Mouse (Mus musculus): ENCODE measurements at regions not wholly inside any gene's neighbourhood (a gene's known extent, or its start where the extent isn't known, plus 50 kb on each side); places are given as distances from the start of the nearest gene placed in this dataset.

DNA sequence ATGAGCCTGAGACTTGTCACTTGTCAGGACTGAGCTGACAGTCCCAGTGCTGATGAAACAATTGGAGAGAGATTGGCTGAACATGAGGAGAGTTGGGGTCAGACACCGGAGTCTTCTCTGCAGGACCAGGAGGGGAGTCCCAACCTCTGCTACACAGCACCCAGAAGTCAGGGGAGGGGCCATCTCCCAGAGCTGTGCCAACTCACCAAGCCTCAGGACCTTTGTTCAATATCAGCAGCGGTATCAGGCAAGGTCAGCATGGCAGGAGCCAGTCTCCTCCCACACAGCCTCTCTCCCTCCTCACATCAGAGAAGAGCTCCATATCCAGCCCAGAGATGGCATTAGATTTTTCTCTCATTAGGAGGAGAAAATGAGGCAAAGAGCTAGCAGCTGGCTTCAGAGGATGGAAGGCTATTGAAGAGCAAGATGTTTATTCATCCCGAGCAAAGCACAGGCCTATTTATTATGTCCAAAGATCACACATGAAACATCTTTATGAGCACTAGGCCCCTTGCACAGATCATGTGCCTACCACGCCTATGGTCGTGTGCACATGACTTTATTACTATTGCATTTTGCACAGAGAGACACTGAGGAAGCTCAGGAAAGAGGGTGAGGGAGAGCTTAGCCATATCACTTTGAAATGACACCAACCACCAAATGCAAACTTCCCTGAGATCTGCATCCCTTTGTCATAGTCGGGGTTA lies 532.9 kb downstream of the Tshz3 start:
- Histone ChIP-seq H3K4me1 (ENCODE audit: control insufficient read depth, insufficient read depth, low read length) (no peaks in the 10 kb centered on the region), H3K4me3 (ENCODE audit: low read depth, low read length) (no peak overlapping the region), H3K4me2 (replicated peaks; ENCODE audit: low read depth, low read length) (no peak overlapping the region), H3K9ac (replicated peaks; ENCODE audit: low read depth, low read length) (no peak overlapping the region), H3K9me3 (ENCODE audit: control insufficient read depth, low read depth, low read length) (no peaks in the 10 kb centered on the region), H3K27ac (ENCODE audit: low read length) (no peak overlapping the region), H3K27me3 (ENCODE audit: control insufficient read depth, insufficient read depth, low read length) (no peaks in the 10 kb centered on the region), H3K36me3 (ENCODE audit: control insufficient read depth, insufficient read depth, low read length) (no peaks in the 10 kb centered on the region)
- 81% methylated on average over 6 of the region's 6 CpGs for WGBS
- no peak for ATAC-seq (ENCODE audit: insufficient number of reproducible peaks, insufficient read depth, low FRiP score, low read depth)

GRCm38 (mm10) chr7:37240832-37241231 lies 532.6 kb downstream of the Zfp536 start:
- Histone ChIP-seq H3K27ac (ENCODE audit: low read length) (no peak overlapping the region), H3K36me3 (ENCODE audit: control insufficient read depth, insufficient read depth, low read length) (no peaks in the 10 kb centered on the region), H3K4me3 (ENCODE audit: low read depth, low read length) (no peak overlapping the region), H3K9ac (replicated peaks; ENCODE audit: low read depth, low read length) (no peak overlapping the region), H3K9me3 (ENCODE audit: control insufficient read depth, low read depth, low read length) (no peaks in the 10 kb centered on the region), H3K4me1 (ENCODE audit: control insufficient read depth, insufficient read depth, low read length) (no peaks in the 10 kb centered on the region), H3K27me3 (ENCODE audit: control insufficient read depth, insufficient read depth, low read length) (no peaks in the 10 kb centered on the region), H3K4me2 (replicated peaks; ENCODE audit: low read depth, low read length) (no peak overlapping the region)
- 73% methylated on average over 6 of the region's 6 CpGs for WGBS
- no peak for ATAC-seq (ENCODE audit: insufficient number of reproducible peaks, insufficient read depth, low FRiP score, low read depth)

- Histone ChIP-seq H3K9me3 (ENCODE audit: control insufficient read depth, low read depth, low read length) (no peaks in the 10 kb centered on the region), H3K27ac (ENCODE audit: low read length) (no peak overlapping the region), H3K36me3 (ENCODE audit: control insufficient read depth, insufficient read depth, low read length) (no peaks in the 10 kb centered on the region), H3K4me2 (replicated peaks; ENCODE audit: low read depth, low read length) (no peak overlapping the region), H3K4me1 (ENCODE audit: control insufficient read depth, insufficient read depth, low read length) (no peaks in the 10 kb centered on the region), H3K9ac (replicated peaks; ENCODE audit: low read depth, low read length) (no peak overlapping the region), H3K27me3 (ENCODE audit: control insufficient read depth, insufficient read depth, low read length) (no peaks in the 10 kb centered on the region), H3K4me3 (ENCODE audit: low read depth, low read length) (no peak overlapping the region)
- 61% methylated on average over 7 of the region's 7 CpGs for WGBS
- no peak for ATAC-seq (ENCODE audit: insufficient number of reproducible peaks, insufficient read depth, low FRiP score, low read depth)
Observed at GRCm38 (mm10) chr7:37241781-37242180, 531.7 kb downstream of the Zfp536 start.

DNA sequence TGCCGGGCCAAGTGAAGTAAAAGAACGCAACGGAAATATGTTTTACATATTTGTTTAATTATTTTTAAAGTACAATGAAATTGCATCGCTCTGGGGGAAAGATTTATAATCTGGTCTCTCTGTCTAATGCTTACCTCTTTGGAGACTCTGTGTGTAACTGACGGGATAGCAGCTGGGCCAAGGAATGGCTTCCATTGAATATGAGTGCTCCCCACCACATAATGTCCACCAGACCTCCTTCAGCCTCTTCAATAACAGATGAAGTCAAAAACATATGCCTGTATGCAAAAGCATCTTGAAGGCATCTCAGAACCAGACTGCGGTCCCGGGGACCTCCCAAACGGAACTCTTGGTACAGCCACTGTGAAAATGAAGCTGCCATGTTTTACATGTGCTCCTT lies 531.0 kb downstream of the Zfp536 start:
- Histone ChIP-seq H3K36me3 (ENCODE audit: control insufficient read depth, insufficient read depth, low read length) (no peaks in the 10 kb centered on the region), H3K27ac (ENCODE audit: low read length) (no peak overlapping the region), H3K9ac (replicated peaks; ENCODE audit: low read depth, low read length) (no peak overlapping the region), H3K4me3 (ENCODE audit: low read depth, low read length) (no peak overlapping the region), H3K27me3 (ENCODE audit: control insufficient read depth, insufficient read depth, low read length) (no peaks in the 10 kb centered on the region), H3K9me3 (ENCODE audit: control insufficient read depth, low read depth, low read length) (no peaks in the 10 kb centered on the region), H3K4me2 (replicated peaks; ENCODE audit: low read depth, low read length) (no peak overlapping the region), H3K4me1 (ENCODE audit: control insufficient read depth, insufficient read depth, low read length) (no peaks in the 10 kb centered on the region)
- no peak for ATAC-seq (ENCODE audit: insufficient number of reproducible peaks, insufficient read depth, low FRiP score, low read depth)
- 89% methylated on average over 8 of the region's 8 CpGs for WGBS

GRCm38 (mm10) chr7:37246156-37246555 lies 527.3 kb downstream of the Zfp536 start:
- no peak overlapping the region for H3K4me3 ChIP-seq (ENCODE audit: low read depth, low read length)
- H3K4me2 ChIP-seq (replicated peaks; ENCODE audit: low read depth, low read length): no peak overlapping the region
- no peak for ATAC-seq (ENCODE audit: insufficient number of reproducible peaks, insufficient read depth, low FRiP score, low read depth)
- H3K9ac ChIP-seq (replicated peaks; ENCODE audit: low read depth, low read length): no peak overlapping the region
- WGBS: 77% methylated on average over 4 of the region's 4 CpGs
- H3K27me3 ChIP-seq (ENCODE audit: control insufficient read depth, insufficient read depth, low read length): no peaks in the 10 kb centered on the region
- H3K36me3 ChIP-seq (ENCODE audit: control insufficient read depth, insufficient read depth, low read length): no peaks in the 10 kb centered on the region
- no peaks in the 10 kb centered on the region for H3K4me1 ChIP-seq (ENCODE audit: control insufficient read depth, insufficient read depth, low read length)
- H3K9me3 ChIP-seq (ENCODE audit: control insufficient read depth, low read depth, low read length): no peaks in the 10 kb centered on the region
- no peak overlapping the region for H3K27ac ChIP-seq (ENCODE audit: low read length)

DNA sequence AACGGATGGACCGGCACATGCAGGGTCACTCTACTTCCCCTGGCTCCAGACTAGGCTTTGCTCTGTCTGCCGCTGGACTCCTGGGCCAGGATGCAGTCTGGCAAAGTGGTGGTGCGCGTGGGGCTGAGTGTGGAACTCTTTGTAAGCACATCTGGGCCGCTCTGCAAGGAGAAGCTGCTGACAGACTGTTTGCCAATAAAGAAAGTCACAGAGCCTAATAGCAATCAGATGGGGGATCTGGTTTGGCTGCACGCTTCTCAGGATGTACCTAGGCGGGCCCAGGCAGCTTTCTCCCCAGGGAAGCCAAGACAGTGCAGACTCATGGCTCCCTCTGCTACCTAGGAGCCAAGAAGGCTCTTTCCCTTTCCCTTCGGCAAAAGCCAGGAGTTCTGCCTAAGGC lies 519.0 kb downstream of the Zfp536 start:
- Histone ChIP-seq H3K4me1 (ENCODE audit: control insufficient read depth, insufficient read depth, low read length) (0 out of 2 replicates have a peak, but pooled peaks cover 4% of the 10 kb centered on the region), H3K4me3 (ENCODE audit: low read depth, low read length) (no peak overlapping the region), H3K27me3 (ENCODE audit: control insufficient read depth, insufficient read depth, low read length) (no peaks in the 10 kb centered on the region), H3K36me3 (ENCODE audit: control insufficient read depth, insufficient read depth, low read length) (no peaks in the 10 kb centered on the region), H3K27ac (ENCODE audit: low read length) (no peak overlapping the region), H3K9ac (replicated peaks; ENCODE audit: low read depth, low read length) (no peak overlapping the region), H3K9me3 (ENCODE audit: control insufficient read depth, low read depth, low read length) (no peaks in the 10 kb centered on the region; the same call in 1 of the 2 replicates), H3K4me2 (replicated peaks; ENCODE audit: low read depth, low read length) (no peak overlapping the region)
- no peak for ATAC-seq (ENCODE audit: insufficient number of reproducible peaks, insufficient read depth, low FRiP score, low read depth)
- 80% methylated on average over 9 of the region's 9 CpGs for WGBS

- no peak overlapping the region for H3K4me2 ChIP-seq (replicated peaks; ENCODE audit: low read depth, low read length)
- H3K36me3 ChIP-seq (ENCODE audit: control insufficient read depth, insufficient read depth, low read length): no peaks in the 10 kb centered on the region
- no peak overlapping the region for H3K9ac ChIP-seq (replicated peaks; ENCODE audit: low read depth, low read length)
- no peaks in the 10 kb centered on the region for H3K27me3 ChIP-seq (ENCODE audit: control insufficient read depth, insufficient read depth, low read length)
- 0 out of 2 replicates have a peak, but pooled peaks cover 4% of the 10 kb centered on the region for H3K4me1 ChIP-seq (ENCODE audit: control insufficient read depth, insufficient read depth, low read length)
- ATAC-seq (ENCODE audit: insufficient number of reproducible peaks, insufficient read depth, low FRiP score, low read depth): no peak
- no peak overlapping the region for H3K4me3 ChIP-seq (ENCODE audit: low read depth, low read length)
- no peaks in the 10 kb centered on the region; the same call in 1 of the 2 replicates for H3K9me3 ChIP-seq (ENCODE audit: control insufficient read depth, low read depth, low read length)
- 23% methylated on average over 3 of the region's 3 CpGs for WGBS
- no peak overlapping the region for H3K27ac ChIP-seq (ENCODE audit: low read length)
Observed at GRCm38 (mm10) chr7:37255840-37256239, 517.6 kb downstream of the Zfp536 start.

DNA sequence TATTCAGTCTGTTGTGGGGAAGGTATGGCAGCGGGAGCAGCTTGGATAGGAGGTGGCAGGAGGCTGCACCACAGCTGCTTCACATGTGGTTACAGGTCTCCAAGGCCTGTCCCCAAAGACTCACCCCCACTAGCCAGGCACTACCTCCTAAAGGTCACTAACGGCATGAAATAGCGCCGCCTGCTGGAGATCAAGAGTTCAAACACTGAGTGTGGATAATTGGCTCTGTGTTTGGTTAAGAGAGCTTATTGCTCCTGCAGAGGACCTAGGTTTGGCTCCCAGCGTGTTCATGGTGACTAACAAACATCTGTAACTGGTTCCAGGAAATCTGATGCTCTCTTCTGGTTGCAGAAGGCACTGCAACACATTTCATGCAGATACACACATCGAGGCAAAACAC lies 514.1 kb downstream of the Zfp536 start:
- WGBS: 52% methylated on average over 6 of the region's 6 CpGs
- no peak for ATAC-seq (ENCODE audit: insufficient number of reproducible peaks, insufficient read depth, low FRiP score, low read depth)
- no peaks in the 10 kb centered on the region for H3K9me3 ChIP-seq (ENCODE audit: control insufficient read depth, low read depth, low read length)
- no peak overlapping the region for H3K4me3 ChIP-seq (ENCODE audit: low read depth, low read length)
- H3K27me3 ChIP-seq (ENCODE audit: control insufficient read depth, insufficient read depth, low read length): no peaks in the 10 kb centered on the region
- H3K27ac ChIP-seq (ENCODE audit: low read length): no peak overlapping the region
- no peak overlapping the region for H3K9ac ChIP-seq (replicated peaks; ENCODE audit: low read depth, low read length)
- 0 out of 2 replicates have a peak, but pooled peaks cover 4% of the 10 kb centered on the region for H3K4me1 ChIP-seq (ENCODE audit: control insufficient read depth, insufficient read depth, low read length)
- no peak overlapping the region for H3K4me2 ChIP-seq (replicated peaks; ENCODE audit: low read depth, low read length)
- no peaks in the 10 kb centered on the region for H3K36me3 ChIP-seq (ENCODE audit: control insufficient read depth, insufficient read depth, low read length)

DNA sequence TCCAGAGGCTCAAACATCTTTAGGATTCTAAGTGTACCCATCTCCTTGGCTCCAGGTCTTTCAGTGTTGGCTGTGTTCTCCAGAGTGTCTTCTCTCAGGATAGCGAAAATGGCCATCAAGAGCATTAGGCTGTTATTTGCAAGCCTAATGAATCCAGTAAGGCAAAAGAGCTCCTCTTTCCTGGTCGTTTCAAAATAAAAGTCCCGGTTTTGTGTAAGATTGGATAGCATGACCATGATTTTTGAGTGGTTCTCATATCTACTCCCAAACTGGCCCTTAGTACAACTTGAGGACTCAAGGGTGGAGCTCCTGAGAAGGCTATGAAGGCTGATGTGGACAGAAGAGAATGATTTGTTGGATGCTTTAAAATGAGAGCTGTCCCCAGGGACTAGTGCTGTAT lies 510.6 kb downstream of the Zfp536 start:
- no peak overlapping the region for H3K4me3 ChIP-seq (ENCODE audit: low read depth, low read length)
- H3K4me1 ChIP-seq (ENCODE audit: control insufficient read depth, insufficient read depth, low read length): no peaks in the 10 kb centered on the region
- H3K9ac ChIP-seq (replicated peaks; ENCODE audit: low read depth, low read length): no peak overlapping the region
- H3K27ac ChIP-seq (ENCODE audit: low read length): no peak overlapping the region
- no peaks in the 10 kb centered on the region for H3K36me3 ChIP-seq (ENCODE audit: control insufficient read depth, insufficient read depth, low read length)
- no peak overlapping the region for H3K4me2 ChIP-seq (replicated peaks; ENCODE audit: low read depth, low read length)
- 42% methylated on average over 3 of the region's 3 CpGs for WGBS
- H3K27me3 ChIP-seq (ENCODE audit: control insufficient read depth, insufficient read depth, low read length): no peaks in the 10 kb centered on the region
- no peak for ATAC-seq (ENCODE audit: insufficient number of reproducible peaks, insufficient read depth, low FRiP score, low read depth)
- no peaks in the 10 kb centered on the region for H3K9me3 ChIP-seq (ENCODE audit: control insufficient read depth, low read depth, low read length)

All from stomach, embryonic 14.5 days (tissue).